Mouse (Mus musculus): ENCODE results near the gene Zfand3.

GRCm38 (mm10) chr17:30154861-30155260 is 150.3 kb downstream of the Zfand3 start:
- TF ChIP-seq POLR2A (IDR thresholded peaks at IDR 0.05; ENCODE audit: borderline replicate concordance, extremely low read depth, insufficient read depth, insufficient read length, poor library complexity, severe bottlenecking) (no peak), CTCF (IDR thresholded peaks at IDR 0.05; ENCODE audit: borderline replicate concordance, extremely low read depth, insufficient read depth, insufficient read length) (no peak)
